Mouse (Mus musculus) thymus, adult 2 months (tissue): ENCODE measurements around the gene Gnai2.

Source experiments
- CTCF ChIP-seq: fragments of 200-500 bp; IDR thresholded peaks from 2 replicates; pipeline ENCODE4 v1.5.1; 2012; ENCODE audit warnings: mild to moderate bottlenecking, control low read depth, low read length, moderate library complexity, borderline replicate concordance; ENCODE audit not compliant: control insufficient read depth, poor library complexity, insufficient read depth; ENCODE audit errors: extremely low read depth
- POLR2A ChIP-seq: fragments of 200-500 bp; IDR thresholded peaks from 2 replicates; pipeline ENCODE4 v1.6.1; 2012; ENCODE audit warnings: mild to moderate bottlenecking, low read length, control low read depth, moderate library complexity; ENCODE audit not compliant: control insufficient read depth, poor library complexity, insufficient read depth; ENCODE audit errors: extremely low read depth

DNA sequence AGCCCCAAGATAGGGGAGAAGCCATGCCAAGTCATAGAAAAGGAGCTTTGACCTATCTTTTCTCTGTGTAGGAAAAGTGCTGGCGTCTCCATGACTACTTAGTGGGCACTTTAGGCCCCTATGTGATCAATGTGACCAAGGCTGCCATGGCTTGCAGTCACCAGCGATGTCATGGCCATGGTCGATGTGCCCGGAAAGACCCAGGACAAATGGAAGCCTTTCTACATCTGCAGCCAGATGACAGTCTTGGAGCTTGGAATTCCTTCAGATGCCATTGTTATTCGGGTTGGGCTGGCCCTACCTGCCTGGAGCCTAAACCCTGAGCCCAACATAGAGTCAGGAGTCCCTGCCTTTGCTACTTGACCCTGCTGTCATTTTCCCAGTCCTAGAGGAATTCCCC lies 48.7 kb downstream of the Gnai2 start:
- TF ChIP-seq CTCF (no peak), POLR2A (no peak)
